8 mouse cellular contexts compared by ENCODE assay signal in genomic region chr12:25095538-25095937, GRCm38 (mm10). TPM values are rescaled to one million over a fixed set of nuclear protein-coding genes. Genes with fewer than 3 reads are reported as not detected.
A peak's percentile ranks its signal among the peaks of the same experiment; 100 is the strongest.
DNase-seq lines count a peak whose midpoint lies in the region; ATAC-seq and TF ChIP-seq lines count a peak whose summit lies in the region.

No protein-coding gene starts in this region.

- TF ChIP-seq POLR2A in bone marrow macrophage, adult 2 months (IDR thresholded peaks at IDR 0.05; ENCODE audit: borderline replicate concordance, low read depth, low read length) = no peak

- H3K4me3 ChIP-seq in kidney, embryonic 14.5 days (ENCODE audit: low read length) = peak overlapping the region; percentile 82
- peak overlapping the region; percentile 82 for H3K4me3 ChIP-seq in bone marrow macrophage, adult 2 months (ENCODE audit: insufficient read depth, low read length)
- peak overlapping the region; percentile 68 for H3K4me3 ChIP-seq in hindbrain, embryonic 14.5 days (replicated peaks; ENCODE audit: low read length)
- H3K4me3 ChIP-seq in midbrain, embryonic 12.5 days = peak overlapping the region; percentile 79

- H3K36me3 ChIP-seq in kidney, embryonic 14.5 days (ENCODE audit: control insufficient read depth, insufficient read depth, low read length) = peaks cover 6% of the 10 kb centered on the region; the same call in 1 of the 2 replicates
- no peaks in the 10 kb centered on the region for H3K36me3 ChIP-seq in hindbrain, embryonic 14.5 days (replicated peaks; ENCODE audit: control insufficient read depth, insufficient read depth)
- no peaks in the 10 kb centered on the region for H3K36me3 ChIP-seq in midbrain, embryonic 12.5 days

- TF ChIP-seq CTCF in bone marrow macrophage, adult 2 months (IDR thresholded peaks at IDR 0.05; ENCODE audit: low read depth, low read length) = no peak

- H3K27me3 ChIP-seq in kidney, embryonic 14.5 days (ENCODE audit: control insufficient read depth, insufficient read depth, low read length) = no peaks in the 10 kb centered on the region
- H3K27me3 ChIP-seq in hindbrain, embryonic 14.5 days (ENCODE audit: control insufficient read depth, insufficient read depth, low read length) = no peaks in the 10 kb centered on the region
- 0 out of 2 replicates have a peak, but pooled peaks cover 6% of the 10 kb centered on the region for H3K27me3 ChIP-seq in midbrain, embryonic 12.5 days

- H3K9me3 ChIP-seq in kidney, embryonic 14.5 days (ENCODE audit: control insufficient read depth, low read length) = no peaks in the 10 kb centered on the region
- no peaks in the 10 kb centered on the region for H3K9me3 ChIP-seq in hindbrain, embryonic 14.5 days (ENCODE audit: control insufficient read depth, low read length)
- no peaks in the 10 kb centered on the region for H3K9me3 ChIP-seq in midbrain, embryonic 12.5 days

- peak overlapping the region; percentile 98 for H3K27ac ChIP-seq in kidney, embryonic 14.5 days (ENCODE audit: low read depth, low read length)
- H3K27ac ChIP-seq in bone marrow macrophage, adult 2 months (ENCODE audit: insufficient read depth, low read depth, low read length) = no peak overlapping the region
- peak overlapping the region; percentile 78 for H3K27ac ChIP-seq in hindbrain, embryonic 14.5 days
- peak overlapping the region; percentile 78 for H3K27ac ChIP-seq in midbrain, embryonic 12.5 days (replicated peaks)

- under 1% methylated on average over 19 of the region's 19 CpGs for WGBS in kidney, embryonic 14.5 days
- under 1% methylated on average over 19 of the region's 19 CpGs for WGBS in hindbrain, embryonic 14.5 days
- under 1% methylated on average over 19 of the region's 19 CpGs for WGBS in midbrain, embryonic 12.5 days

- no peak for DNase-seq in kidney, adult 11 months
- DNase-seq in hindbrain, embryonic 14.5 days (ENCODE audit: low spot score) = no peak
- DNase-seq in urinary bladder, postnatal 36 days (ENCODE audit: low spot score in 2 of 2) = no peak
- DNase-seq in adrenal gland, postnatal 14 days = no peak
- DNase-seq in spleen, adult 12 weeks (ENCODE audit: low spot score) = no peak

- H3K9ac ChIP-seq in kidney, embryonic 14.5 days (ENCODE audit: low read depth, low read length) = peak overlapping the region; percentile 85
- H3K9ac ChIP-seq in hindbrain, embryonic 14.5 days = peak overlapping the region; percentile 81
- peak overlapping the region; percentile 79 for H3K9ac ChIP-seq in midbrain, embryonic 12.5 days (replicated peaks)

- H3K4me2 ChIP-seq in kidney, embryonic 14.5 days (replicated peaks; ENCODE audit: low read depth, low read length) = peak overlapping the region; percentile 58
- H3K4me2 ChIP-seq in hindbrain, embryonic 14.5 days (replicated peaks) = peak overlapping the region; percentile 92
- H3K4me2 ChIP-seq in midbrain, embryonic 12.5 days (replicated peaks) = peak overlapping the region; percentile 94

- H3K4me1 ChIP-seq in kidney, embryonic 14.5 days (ENCODE audit: control insufficient read depth, insufficient read depth, low read length) = peaks cover 31% of the 10 kb centered on the region
- H3K4me1 ChIP-seq in bone marrow macrophage, adult 2 months (ENCODE audit: control insufficient read depth, insufficient read depth, low read length) = peaks cover 14% of the 10 kb centered on the region
- peaks cover 33% of the 10 kb centered on the region for H3K4me1 ChIP-seq in hindbrain, embryonic 14.5 days (replicated peaks; ENCODE audit: control insufficient read depth, insufficient read depth, low read length)
- H3K4me1 ChIP-seq in midbrain, embryonic 12.5 days = peaks cover 50% of the 10 kb centered on the region

- no peak for ATAC-seq in kidney, embryonic 14.5 days (ENCODE audit: low FRiP score, low TSS enrichment)
- no peak for ATAC-seq in hindbrain, embryonic 14.5 days (ENCODE audit: low FRiP score)
- ATAC-seq in midbrain, embryonic 12.5 days (ENCODE audit: low FRiP score, low read depth) = peak; percentile 0

RNA-seq across cellular contexts. Expression of gene Id2, which starts 1.4 kb away (rescaled TPM):
- polyA plus RNA-seq in kidney, embryonic 14.5 days (2014; fragmentation: Nextera tagmentation; extraction: Ambion mirVana) = 577 and 698 TPM in 2 replicates
- polyA plus RNA-seq in bone marrow macrophage, adult 2 months (2012; ENCODE audit: insufficient read depth, insufficient read length, missing spikeins) = 50.5 and 56.2 TPM in 2 replicates
- 314 and 316 TPM in 2 replicates for polyA plus RNA-seq in hindbrain, embryonic 14.5 days (2014; fragmentation: Nextera tagmentation; extraction: Ambion mirVana)
- 249 and 276 TPM in 2 replicates for polyA plus RNA-seq in midbrain, embryonic 12.5 days (2016; fragmentation: Nextera tagmentation; extraction: Ambion mirVana)
- total RNA-seq in adrenal gland, postnatal 14 days (2021) = 359 and 395 TPM in 2 replicates
